Mouse (Mus musculus) cortical plate, adult 2 months (tissue): ENCODE results near the gene Rps26.

ENCODE experiments used
- CTCF ChIP-seq: fragments of 200-500 bp; IDR thresholded peaks from 2 replicates; pipeline ENCODE4 v1.5.1; 2011; ENCODE audit warnings: mild to moderate bottlenecking, control low read depth, low read length; ENCODE audit not compliant: insufficient read depth; ENCODE audit errors: extremely low read depth
- POLR2A ChIP-seq: fragments of 200-500 bp; IDR thresholded peaks from 2 replicates; pipeline ENCODE4 v1.6.1; 2011; ENCODE audit warnings: mild to moderate bottlenecking, low read length, control low read depth; ENCODE audit not compliant: insufficient read depth; ENCODE audit errors: extremely low read depth

- no peak for TF ChIP-seq CTCF
- TF ChIP-seq POLR2A: no peak
These were observed 13.4 kb downstream of the Rps26 start for GRCm38 (mm10) chr10:128613154-128613440.
